Mouse (Mus musculus): ENCODE results near the gene Tox2. TPM values are rescaled to one million over a fixed set of nuclear protein-coding genes. Genes with fewer than 3 reads are reported as not detected.

Tox2 gene
- polyA plus RNA-seq, 1 experiment: 3.6 TPM

GRCm38 (mm10) chr2:163271581-163272492 lies 68.9 kb downstream of the Tox2 start:
- TF ChIP-seq GATA1 (IDR thresholded peaks at IDR 0.05; ENCODE audit: low read length): no peak

GRCm38 (mm10) chr2:163273815-163274214 lies 70.9 kb downstream of the Tox2 start:
- TF ChIP-seq GATA1 (IDR thresholded peaks at IDR 0.05; ENCODE audit: low read length): no peak

- no peak for TF ChIP-seq GATA1 (IDR thresholded peaks at IDR 0.05; ENCODE audit: low read length)
These were observed 73.1 kb downstream of the Tox2 start for GRCm38 (mm10) chr2:163275986-163276385.

- TF ChIP-seq GATA1 (IDR thresholded peaks at IDR 0.05; ENCODE audit: low read length): no peak
These were observed 75.1 kb downstream of the Tox2 start for GRCm38 (mm10) chr2:163277979-163278378.

GRCm38 (mm10) chr2:163280636-163281322 lies 77.9 kb downstream of the Tox2 start:
- TF ChIP-seq GATA1 (IDR thresholded peaks at IDR 0.05; ENCODE audit: low read length): no peak

GRCm38 (mm10) chr2:163284856-163285255 lies 81.9 kb downstream of the Tox2 start:
- TF ChIP-seq GATA1 (IDR thresholded peaks at IDR 0.05; ENCODE audit: low read length): no peak

- TF ChIP-seq GATA1 (IDR thresholded peaks at IDR 0.05; ENCODE audit: low read length): no peak
These were observed 82.4 kb downstream of the Tox2 start for GRCm38 (mm10) chr2:163285335-163285734.

GRCm38 (mm10) chr2:163285762-163286161 lies 82.8 kb downstream of the Tox2 start:
- TF ChIP-seq GATA1 (IDR thresholded peaks at IDR 0.05; ENCODE audit: low read length): no peak

GRCm38 (mm10) chr2:163288881-163289379 lies 86.0 kb downstream of the Tox2 start:
- no peak for TF ChIP-seq GATA1 (IDR thresholded peaks at IDR 0.05; ENCODE audit: low read length)

- no peak for TF ChIP-seq GATA1 (IDR thresholded peaks at IDR 0.05; ENCODE audit: low read length)
These were observed 94.2 kb downstream of the Tox2 start for GRCm38 (mm10) chr2:163296999-163297630.

- TF ChIP-seq GATA1 (IDR thresholded peaks at IDR 0.05; ENCODE audit: low read length): no peak
These were observed 97.4 kb downstream of the Tox2 start for GRCm38 (mm10) chr2:163300069-163301060.

GRCm38 (mm10) chr2:163301641-163302040 lies 98.7 kb downstream of the Tox2 start:
- TF ChIP-seq GATA1 (IDR thresholded peaks at IDR 0.05; ENCODE audit: low read length): no peak

GRCm38 (mm10) chr2:163303037-163303436 lies 100.1 kb downstream of the Tox2 start:
- no peak for TF ChIP-seq GATA1 (IDR thresholded peaks at IDR 0.05; ENCODE audit: low read length)

GRCm38 (mm10) chr2:163309376-163309775 lies 106.5 kb downstream of the Tox2 start:
- no peak for TF ChIP-seq GATA1 (IDR thresholded peaks at IDR 0.05; ENCODE audit: low read length)
